Mouse (Mus musculus) CH12.LX (cell line): Measurements from ENCODE around the gene Aldh5a1. TPM values are rescaled to one million over a fixed set of nuclear protein-coding genes. Genes with fewer than 3 reads are reported as not detected.

Experiments used
- DNase-seq: peaks from one replicate; pipeline ENCODE4 v3.0.0-alpha.2; 2013; ENCODE audit errors: extremely low read depth
- H3K27ac ChIP-seq: 2 replicates; pipeline ENCODE4 v1.5.1; 2012; ENCODE audit warnings: low read depth, mild to moderate bottlenecking, control low read depth, moderate library complexity; ENCODE audit not compliant: insufficient read depth
- H3K27me3 ChIP-seq: replicated peaks from 2 replicates; pipeline ENCODE3; 2012; ENCODE audit warnings: inconsistent platforms
- H3K36me3 ChIP-seq, 2 experiments: replicated peaks in 1 of 2; 2 replicates each; pipeline versions ENCODE3 to v1.6.1; 2012; ENCODE audit warnings: inconsistent platforms in 1 of 2, low read length in 1 of 2, mild to moderate bottlenecking in 1 of 2, mixed read lengths in 1 of 2, moderate library complexity in 1 of 2; ENCODE audit not compliant: control insufficient read depth in 1 of 2, insufficient read depth in 1 of 2
- H3K4me1 ChIP-seq, 2 experiments: 2 replicates each; pipeline ENCODE4 v1.6.1; 2012; ENCODE audit warnings: inconsistent platforms in 1 of 2, moderate library complexity in 1 of 2; ENCODE audit not compliant: insufficient read depth in 2 of 2, control insufficient read depth in 1 of 2
- H3K4me2 ChIP-seq: 2 replicates; pipeline ENCODE4 v1.6.1; 2012; ENCODE audit warnings: low read depth, mild to moderate bottlenecking, control low read depth; ENCODE audit not compliant: poor library complexity, insufficient read depth, severe bottlenecking
- H3K4me3 ChIP-seq, 3 experiments: fragments of 150-350 bp in 1 of 3; sonication (generic) in 1 of 3; replicated peaks in 1 of 3; 2 replicates each; pipeline versions ENCODE3 to v1.5.1; 2011 to 2012; ENCODE audit warnings: low read depth in 2 of 3, low read length in 2 of 3, mild to moderate bottlenecking in 2 of 3, moderate library complexity in 2 of 3, control low read depth in 1 of 3, improper control_type of control experiment in 1 of 3, inconsistent platforms in 1 of 3, mixed read lengths in 1 of 3; ENCODE audit not compliant: poor library complexity in 1 of 3
- H3K79me2 ChIP-seq: replicated peaks from 2 replicates; pipeline ENCODE4 v1.6.1; 2012; ENCODE audit warnings: mild to moderate bottlenecking, moderate library complexity; ENCODE audit not compliant: control insufficient read depth, poor library complexity, insufficient read depth, severe bottlenecking; ENCODE audit errors: extremely low read depth
- H3K9ac ChIP-seq: 2 replicates; pipeline ENCODE4 v1.6.1; 2012; ENCODE audit warnings: low read depth, mild to moderate bottlenecking, control low read depth, moderate library complexity; ENCODE audit not compliant: insufficient read depth
- H3K9me3 ChIP-seq: replicated peaks from 2 replicates; pipeline ENCODE3; 2012; ENCODE audit warnings: low read length, inconsistent platforms, mixed read lengths
- CTCF ChIP-seq, 2 experiments: IDR thresholded peaks in 1 of 2; conservative IDR thresholded peaks in 1 of 2; 2 replicates each; pipeline ENCODE4 v1.5.1; 2011 to 2012; ENCODE audit warnings: low read depth in 2 of 2, low read length in 2 of 2, improper control_type of control experiment in 1 of 2, inconsistent platforms in 1 of 2, mild to moderate bottlenecking in 1 of 2, moderate library complexity in 1 of 2
- E2F4 ChIP-seq: IDR thresholded peaks from 2 replicates; pipeline ENCODE4 v1.6.1; 2011; ENCODE audit warnings: low read depth, low read length, improper control_type of control experiment; ENCODE audit not compliant: insufficient replicate concordance
- ELF1 ChIP-seq: IDR thresholded peaks from 2 replicates; pipeline ENCODE4 v1.6.1; 2014; ENCODE audit warnings: low read depth, mild to moderate bottlenecking, inconsistent platforms, low read length, improper control_type of control experiment
- JUN ChIP-seq: IDR thresholded peaks from 2 replicates; pipeline ENCODE4 v1.6.1; 2011; ENCODE audit warnings: low read depth, mild to moderate bottlenecking, low read length, improper control_type of control experiment, moderate library complexity; ENCODE audit not compliant: insufficient read depth
- MAZ ChIP-seq: IDR thresholded peaks from 2 replicates; pipeline ENCODE4 v1.6.1; 2012; ENCODE audit warnings: low read depth, mild to moderate bottlenecking, inconsistent platforms, low read length, improper control_type of control experiment, moderate library complexity
- MXI1 ChIP-seq: IDR thresholded peaks from 2 replicates; pipeline ENCODE4 v1.6.1; 2011; ENCODE audit warnings: mild to moderate bottlenecking, low read depth, low read length, improper control_type of control experiment
- NELFE ChIP-seq: IDR thresholded peaks from 2 replicates; pipeline ENCODE4 v1.6.1; 2011; ENCODE audit warnings: low read depth, low read length, improper control_type of control experiment
- POLR2A ChIP-seq: IDR thresholded peaks from 2 replicates; pipeline ENCODE4 v1.6.1; 2011; ENCODE audit warnings: low read depth, mild to moderate bottlenecking, improper control_type of control experiment, low read length
- POLR2AphosphoS2 ChIP-seq: IDR thresholded peaks from 2 replicates; pipeline ENCODE4 v1.6.1; 2011; ENCODE audit warnings: low read depth, low read length, improper control_type of control experiment
- SIN3A ChIP-seq: IDR thresholded peaks from 2 replicates; pipeline ENCODE4 v1.6.1; 2012; ENCODE audit warnings: low read length, improper control_type of control experiment, inconsistent platforms
- SMC3 ChIP-seq: IDR thresholded peaks from 2 replicates; pipeline ENCODE4 v1.6.1; 2011; ENCODE audit warnings: low read depth, low read length, improper control_type of control experiment
- TBP ChIP-seq: conservative IDR thresholded peaks from 2 replicates; pipeline ENCODE4 v1.6.1; 2011; ENCODE audit warnings: low read depth, low read length, improper control_type of control experiment
- TCF12 ChIP-seq: IDR thresholded peaks from 2 replicates; pipeline ENCODE4 v1.6.1; 2014; ENCODE audit warnings: low read depth, mild to moderate bottlenecking, inconsistent platforms, low read length, improper control_type of control experiment
- USF2 ChIP-seq: conservative IDR thresholded peaks from 2 replicates; pipeline ENCODE4 v1.6.1; 2011; ENCODE audit warnings: low read depth, low read length, improper control_type of control experiment
- ZC3H11A ChIP-seq: IDR thresholded peaks from 2 replicates; pipeline ENCODE4 v1.6.1; 2012; ENCODE audit warnings: low read depth, mild to moderate bottlenecking, inconsistent platforms, low read length, improper control_type of control experiment
- ZMIZ1 ChIP-seq: IDR thresholded peaks from 2 replicates; pipeline ENCODE4 v1.6.1; 2012; ENCODE audit warnings: low read depth, mild to moderate bottlenecking, inconsistent platforms, low read length, improper control_type of control experiment
- dilution Hi-C: fragments of 300-500 bp; cut with MboI; formaldehyde crosslinking; loops from 2 replicates; pipeline ENCODE4 v1.14.3; 2020; ENCODE audit warnings: low sequenced_read_pairs; ENCODE audit not compliant: extremely low pct_unique_long_range_greater_than_20kb, extremely low pct_ligation_motif_present
- in situ Hi-C: fragments of 300-500 bp; cut with MboI; formaldehyde crosslinking; loops from 3 replicates; pipeline ENCODE4 v1.14.3; 2019; ENCODE audit warnings: low sequenced_read_pairs, low pct_ligation_motif_present, low pct_unique_long_range_greater_than_20kb, mixed read lengths
- polyA plus RNA-seq: library from polyadenylated mRNA; unstranded; fragments of >175 nt; gene quantifications from 2 replicates; pipeline ENCODE4 v1.2.1, GENCODE M21; 2012; ENCODE audit warnings: low read depth; ENCODE audit not compliant: insufficient read length
- total RNA-seq, 2 experiments: library from RNA; depleted of rRNA; stranded (reverse); fragments of 300-350 nt in 1 of 2; fragments of >200 nt in 1 of 2; gene quantifications; 2 replicates each; pipeline ENCODE4 v1.2.3; 2012 to 2014

Aldh5a1 gene
- total and polyA plus RNA-seq, 3 experiments: 0.36 to 2.4 (median 1.3) TPM

GRCm38 (mm10) chr13:24955091-24955490 is 17.6 kb upstream of the Aldh5a1 start:
- H3K4me2 ChIP-seq: no peak overlapping the region
- dilution Hi-C loops: no loop called here
- H3K27ac ChIP-seq: no peak overlapping the region

GRCm38 (mm10) chr13:24952659-24953058 is 15.2 kb upstream of the Aldh5a1 start:
- in situ Hi-C loops: no loop called here
- no peak overlapping the region for H3K4me2 ChIP-seq
- H3K36me3 ChIP-seq: no peaks in the 10 kb centered on the region
- H3K79me2 ChIP-seq: no peaks in the 10 kb centered on the region
- peaks cover 3 to 8% of the 10 kb centered on the region in 2 experiments; a peak in 3 of 4 replicates for H3K4me1 ChIP-seq
- dilution Hi-C loops: no loop called here
- no peak overlapping the region for H3K27ac ChIP-seq
- DNase-seq: no peak
- no peak for TF ChIP-seq TBP
- no peak for TF ChIP-seq MAZ
- TF ChIP-seq USF2: no peak
- TF ChIP-seq MXI1: no peak
- TF ChIP-seq SMC3: no peak
- TF ChIP-seq ZMIZ1: no peak
- no peak for TF ChIP-seq CTCF (conservative IDR thresholded peaks at IDR 0.05 in 1 of 2, IDR thresholded peaks at IDR 0.05 in 1 of 2; ENCODE audit: low read depth in 2 of 2, low read length in 2 of 2)
- TF ChIP-seq SIN3A: no peak
- TF ChIP-seq NELFE: no peak
- TF ChIP-seq POLR2AphosphoS2: no peak
- TF ChIP-seq E2F4: no peak
- TF ChIP-seq POLR2A: no peak
- TF ChIP-seq ZC3H11A: no peak
- no peak for TF ChIP-seq TCF12
- H3K9ac ChIP-seq: no peak overlapping the region
- H3K27me3 ChIP-seq: no peaks in the 10 kb centered on the region
- no peaks in the 10 kb centered on the region for H3K9me3 ChIP-seq
- no peak overlapping the region for H3K4me3 ChIP-seq

More at GRCm38 (mm10) chr13:24955091-24955490, 17.6 kb upstream of the Aldh5a1 start:
- no peak for DNase-seq
- in situ Hi-C loops: no loop called here
- Histone ChIP-seq H3K36me3 (no peaks in the 10 kb centered on the region), H3K4me1 (peaks cover 3 to 8% of the 10 kb centered on the region in 2 experiments; a peak in 3 of 4 replicates), H3K4me3 (no peak overlapping the region), H3K9ac (no peak overlapping the region), H3K9me3 (no peaks in the 10 kb centered on the region), H3K27me3 (no peaks in the 10 kb centered on the region), H3K79me2 (no peaks in the 10 kb centered on the region)
- no peak for TF ChIP-seq TBP
- no peak for TF ChIP-seq NELFE
- TF ChIP-seq JUN: no peak
- TF ChIP-seq ELF1: no peak
